Mouse (Mus musculus) left cerebral cortex, postnatal 10 days (tissue): ENCODE measurements around the gene Exoc7. TPM values are rescaled to one million over a fixed set of nuclear protein-coding genes. Genes with fewer than 3 reads are reported as not detected.

Experiments
- DNase-seq, 2 experiments: peaks; one replicate each; pipeline ENCODE4 v3.0.0; 2021 to 2022; ENCODE audit warnings: low spot score in 2 of 2, mixed read lengths in 1 of 2; ENCODE audit errors: extremely low spot score in 1 of 2
- intact Hi-C: fragments of 180-260 bp; cut with DNase I; formaldehyde crosslinking; loops from one replicate; pipeline ENCODE4 v1.15.1; 2025
- total RNA-seq, 2 experiments: library from RNA; stranded (reverse); gene quantifications; 2 replicates each; pipeline ENCODE4 v1.2.3; 2021

The Exoc7 gene
- total RNA-seq, 2 experiments from 2014 or later = 96.6 to 97.9 TPM

DNA sequence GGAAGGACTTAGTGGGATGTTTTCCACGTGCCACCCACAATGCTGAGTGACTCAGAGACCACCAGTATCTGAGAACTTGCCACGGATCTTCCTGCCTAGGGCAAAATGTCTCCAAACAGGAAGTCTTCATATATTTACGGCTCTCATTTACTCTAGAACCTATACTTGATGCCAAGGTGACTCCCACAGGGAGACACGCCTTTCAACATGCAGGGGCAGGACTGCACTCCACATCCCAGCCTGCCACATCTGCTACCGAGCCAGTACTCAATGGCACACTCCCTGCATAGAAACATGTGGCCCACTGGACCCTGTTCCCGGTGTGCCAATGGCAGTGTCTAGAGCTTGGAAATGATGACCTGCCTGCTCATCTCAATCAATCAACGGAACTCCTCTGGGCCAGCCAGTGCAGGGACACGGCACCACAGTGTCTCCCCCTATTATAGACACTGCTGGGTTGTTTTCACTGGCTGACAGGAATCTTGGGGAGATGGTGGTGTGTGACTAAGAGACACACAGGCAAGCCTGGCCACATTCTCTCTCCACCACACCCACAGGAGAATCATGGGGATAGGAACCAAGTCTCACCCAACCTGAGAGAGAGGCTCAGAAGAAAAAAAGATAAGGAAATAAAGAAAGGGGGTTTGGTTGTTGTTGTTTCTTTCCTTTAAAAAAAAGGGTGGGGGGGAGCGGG is 50.9 kb downstream of the Exoc7 start:
- intact Hi-C loops = no loop called here

GRCm38 (mm10) chr11:116255090-116255981 is 51.7 kb downstream of the Exoc7 start:
- intact Hi-C loops = no loop called here
- DNase-seq = no peak

More for the DNA sequence above, 50.9 kb downstream of the Exoc7 start:
- no peak for DNase-seq

DNA sequence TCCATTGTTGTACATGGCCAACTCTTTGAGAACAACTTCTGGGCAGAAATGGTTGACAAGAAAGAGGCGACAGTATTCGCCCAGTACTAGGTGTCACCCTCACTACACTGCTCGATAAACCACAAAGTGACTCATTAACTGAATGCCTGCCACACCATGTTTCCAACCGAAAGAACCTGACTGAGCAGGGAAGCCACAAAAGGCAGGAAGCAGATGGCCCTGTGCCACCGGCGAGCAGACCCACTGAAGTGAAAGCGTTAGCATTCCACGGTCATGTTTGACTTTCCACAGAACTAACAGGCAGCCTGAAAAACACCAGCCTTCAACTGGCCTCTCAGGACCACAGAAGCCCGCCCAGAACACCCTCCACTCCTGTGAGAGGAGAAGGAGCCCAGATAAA is 52.4 kb downstream of the Exoc7 start:
- DNase-seq = no peak
- intact Hi-C loops = no loop called here

DNA sequence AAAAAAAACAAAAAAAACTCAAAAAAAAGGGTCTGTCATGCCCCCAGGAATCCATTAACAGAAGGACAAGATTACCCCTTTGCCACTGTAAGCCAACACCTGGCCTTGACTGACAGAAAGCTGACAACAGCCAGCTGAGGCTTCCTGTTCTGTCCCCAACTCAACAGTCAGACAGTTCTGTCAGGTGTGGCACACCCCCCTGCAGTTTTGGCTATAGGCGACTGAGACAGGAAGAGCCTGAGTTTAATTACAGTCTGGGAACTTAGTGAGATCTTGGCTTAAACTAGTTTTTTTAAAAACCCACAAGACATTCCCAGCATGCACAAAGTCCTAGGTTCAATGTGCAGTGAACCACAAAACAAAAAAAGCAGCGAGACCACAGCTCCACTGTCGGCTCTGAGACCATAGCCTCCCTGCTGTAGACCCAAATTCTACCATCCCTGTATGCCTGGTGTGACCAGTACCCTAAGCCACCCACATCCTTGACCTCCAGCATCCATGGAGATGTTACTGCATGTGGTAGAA is 53.9 kb downstream of the Exoc7 start:
- DNase-seq = no peak
- intact Hi-C loops = no loop called here

- intact Hi-C loops = no loop called here
- no peak for DNase-seq
Measured at GRCm38 (mm10) chr11:116250898-116251297, 56.1 kb downstream of the Exoc7 start.

DNA sequence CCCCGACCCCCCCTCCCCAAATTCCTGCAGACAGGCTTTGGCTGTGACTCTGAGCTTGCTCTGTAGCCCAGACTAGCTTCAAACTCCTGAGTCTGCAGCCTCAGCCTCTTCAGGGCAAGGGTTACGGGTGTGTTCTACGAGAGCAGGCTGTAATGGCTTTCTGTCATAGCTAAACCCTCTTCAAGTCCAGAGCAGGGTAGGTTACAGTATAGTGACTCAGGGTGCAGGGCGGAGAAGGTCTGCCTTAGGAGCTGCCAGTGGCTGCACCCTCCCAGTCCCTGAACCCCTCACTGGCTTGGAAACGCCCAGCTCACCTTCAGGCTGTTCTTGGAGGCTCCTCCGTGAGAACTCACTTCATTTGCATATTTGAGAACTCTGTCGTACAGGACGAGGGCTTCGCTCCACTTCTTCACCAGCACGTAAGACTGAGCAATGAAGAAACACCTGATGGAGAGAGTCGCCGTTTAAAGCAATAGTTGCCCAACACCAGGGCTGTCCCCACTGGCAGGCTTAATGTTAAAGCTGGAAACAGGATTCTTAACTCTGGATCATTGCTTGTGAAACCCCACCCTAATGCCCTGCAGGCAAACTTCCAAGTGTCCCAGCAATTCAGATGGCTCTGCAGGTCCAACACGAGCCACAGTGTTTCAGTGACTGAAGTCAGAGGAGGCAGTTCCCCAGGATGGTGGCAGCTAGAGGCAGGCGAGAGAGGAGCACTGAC is 59.4 kb downstream of the Exoc7 start:
- DNase-seq = no peak
- intact Hi-C loops = no loop called here

DNA sequence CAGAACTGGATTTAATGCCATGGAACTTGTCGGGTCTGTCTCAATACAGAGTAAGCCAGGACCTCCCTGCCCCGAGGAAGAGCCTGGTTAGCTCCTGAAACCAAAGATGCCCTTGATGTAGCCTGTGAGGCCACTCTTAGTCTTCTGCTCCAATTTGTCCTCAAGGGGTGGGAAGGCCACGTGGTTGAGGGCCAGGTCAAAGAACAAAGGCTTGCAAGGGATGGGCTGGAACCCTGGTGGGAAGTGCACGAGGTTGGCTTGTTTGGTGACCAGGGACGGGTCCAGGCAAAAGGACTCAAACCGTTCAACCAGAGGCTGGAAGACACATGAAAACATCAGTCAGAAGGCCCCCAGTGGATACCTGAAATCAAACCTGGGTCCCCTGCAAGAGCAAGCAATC is 61.4 kb downstream of the Exoc7 start:
- intact Hi-C loops = no loop called here
- DNase-seq = no peak

DNA sequence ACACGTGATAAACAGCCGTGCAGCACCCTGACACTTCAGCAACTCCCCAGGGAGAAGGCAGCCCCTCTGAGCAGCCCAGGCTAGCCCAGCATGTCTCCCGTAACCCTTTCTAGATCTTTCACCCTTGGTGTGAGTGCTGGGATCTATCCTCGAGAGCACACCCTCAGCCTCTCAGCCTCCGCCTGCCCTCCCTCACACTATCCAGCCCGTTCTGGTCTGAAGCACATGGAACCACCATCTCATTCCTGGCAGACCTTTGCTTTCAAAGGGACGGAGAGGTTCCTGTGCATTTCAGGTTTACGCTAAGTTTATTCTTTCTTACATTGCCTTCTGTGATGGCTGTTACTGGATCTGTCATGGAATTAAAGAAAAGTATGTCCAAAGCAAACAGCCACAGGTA is 62.5 kb downstream of the Exoc7 start:
- no peak for DNase-seq
- intact Hi-C loops = no loop called here

- DNase-seq = no peak
- intact Hi-C loops = no loop called here
Measured at GRCm38 (mm10) chr11:116241744-116242235, 65.2 kb downstream of the Exoc7 start.

- intact Hi-C loops = no loop called here
- peak in 1 of 2 experiments; percentile 61 for DNase-seq
Measured at GRCm38 (mm10) chr11:116239797-116240196, 67.2 kb downstream of the Exoc7 start.

Other genes starting within 250 kb of the Exoc7 start
- 1 to 10 TPM in 1 of 2 experiments, under 1 TPM in 1; 0.63 to 1.2 TPM for gene Unc13d, start 229.3 kb downstream of the Exoc7 start, total RNA-seq
- gene Wbp2, start 220.2 kb downstream of the Exoc7 start, total RNA-seq = 100 to 1,000 TPM; 229 to 234 TPM
- gene Trim47, start 180.0 kb downstream of the Exoc7 start, total RNA-seq = 1 to 10 TPM; 6.2 to 7.9 TPM
- 1 to 10 TPM; 6.2 to 6.6 TPM for gene Trim65, start 176.1 kb downstream of the Exoc7 start, total RNA-seq
- 10 to 100 TPM; 52.2 to 54.6 TPM for gene Mrpl38, start 168.4 kb downstream of the Exoc7 start, total RNA-seq
- gene Fbf1, start 139.1 kb downstream of the Exoc7 start, total RNA-seq = 100 to 1,000 TPM in 1 of 2 experiments, 10 to 100 TPM in 1; 96.2 to 100 TPM
- 10 to 100 TPM; 44.8 to 50.9 TPM for gene Ten1, start 108.4 kb downstream of the Exoc7 start, total RNA-seq
- 100 to 1,000 TPM; 110 to 118 TPM for gene Acox1, start 108.2 kb downstream of the Exoc7 start, total RNA-seq
- gene Evpl, start 69.2 kb downstream of the Exoc7 start, total RNA-seq = under 1 TPM; 0.77 to 0.97 TPM
- gene Srp68, start 33.0 kb downstream of the Exoc7 start, total RNA-seq = 10 to 100 TPM; 52.5 to 56.3 TPM
- not detected for gene Galr2, start 26.3 kb downstream of the Exoc7 start, total RNA-seq
- gene Foxj1, start 28.2 kb upstream of the Exoc7 start, total RNA-seq = 1 to 10 TPM; 2.7 to 3.9 TPM
- gene Rnf157, start 105.8 kb upstream of the Exoc7 start, total RNA-seq = 100 to 1,000 TPM; 200 to 207 TPM
- gene Ubald2, start 126.9 kb upstream of the Exoc7 start, total RNA-seq = 10 to 100 TPM; 31.3 to 31.7 TPM
- under 1 TPM in 1 of 2 experiments, not detected in 1; 0.14 TPM for gene Qrich2, start 159.0 kb upstream of the Exoc7 start, total RNA-seq
- gene Prpsap1, start 187.0 kb upstream of the Exoc7 start, total RNA-seq = 10 to 100 TPM; 85.1 to 87.6 TPM
- gene Sphk1, start 223.7 kb upstream of the Exoc7 start, total RNA-seq = 1 to 10 TPM; 4.3 to 5.2 TPM